Mouse (Mus musculus) liver, embryonic 14.5 days (tissue): ENCODE measurements around the gene Srsf2. TPM values are rescaled to one million over a fixed set of nuclear protein-coding genes. Genes with fewer than 3 reads are reported as not detected.

Source experiments
- ATAC-seq: fragments of 200-750 bp; cut with Nextera tagmentation; 2 replicates; pipeline ENCODE4 v1.8.0; 2017; ENCODE audit warnings: moderate number of reproducible peaks, mild to moderate bottlenecking, moderate library complexity; ENCODE audit not compliant: insufficient read depth
- DNase-seq, 3 experiments: peaks; one replicate each; pipeline ENCODE4 v3.0.0-alpha.2; 2012 to 2013; ENCODE audit warnings: low read depth in 3 of 3, low spot score in 3 of 3
- H3K27ac ChIP-seq: fragments of 300-500 bp; sonication (generic); 2 replicates; pipeline ENCODE4 v1.5.1; 2014; ENCODE audit warnings: moderate library complexity, mild to moderate bottlenecking, control low read depth, inconsistent platforms
- H3K27me3 ChIP-seq: fragments of 300-500 bp; sonication (generic); 2 replicates; pipeline ENCODE4 v1.6.1; 2014; ENCODE audit warnings: mild to moderate bottlenecking, low read length, moderate library complexity; ENCODE audit not compliant: control insufficient read depth, insufficient read depth
- H3K36me3 ChIP-seq: fragments of 300-500 bp; sonication (generic); replicated peaks from 2 replicates; pipeline ENCODE4 v1.6.1; 2014; ENCODE audit warnings: low read depth; ENCODE audit not compliant: control insufficient read depth, insufficient read depth
- H3K4me1 ChIP-seq, 2 experiments: fragments of 200-500 bp in 1 of 2; fragments of 300-500 bp in 1 of 2; sonication (generic) in 1 of 2; replicated peaks; 2 replicates each; pipeline ENCODE4 v1.6.1; 2012 to 2014; ENCODE audit warnings: antibody characterized with exemption in 1 of 2, inconsistent platforms in 1 of 2, low read length in 1 of 2; ENCODE audit not compliant: control insufficient read depth in 2 of 2, insufficient read depth in 2 of 2
- H3K4me2 ChIP-seq: fragments of 300-500 bp; sonication (generic); 2 replicates; pipeline ENCODE4 v1.6.1; 2014; ENCODE audit warnings: low read depth, mild to moderate bottlenecking, control low read depth, moderate library complexity
- H3K4me3 ChIP-seq, 2 experiments: fragments of 200-500 bp in 1 of 2; fragments of 300-500 bp in 1 of 2; sonication (generic) in 1 of 2; 2 replicates each; pipeline ENCODE4 v1.5.1; 2012 to 2014; ENCODE audit warnings: low read depth in 2 of 2, low read length in 2 of 2, mild to moderate bottlenecking in 2 of 2, control low read depth in 1 of 2, inconsistent platforms in 1 of 2, moderate library complexity in 1 of 2; ENCODE audit not compliant: insufficient read depth in 1 of 2
- H3K9ac ChIP-seq: fragments of 300-500 bp; sonication (generic); replicated peaks from 2 replicates; pipeline ENCODE4 v1.6.1; 2014; ENCODE audit warnings: mild to moderate bottlenecking, control low read depth, moderate library complexity
- H3K9me3 ChIP-seq: fragments of 300-500 bp; sonication (generic); 2 replicates; pipeline ENCODE4 v1.6.1; 2016; ENCODE audit warnings: low read length, mixed read lengths; ENCODE audit not compliant: control insufficient read depth
- CTCF ChIP-seq: IDR thresholded peaks from 2 replicates; pipeline ENCODE4 v1.5.1; 2016; ENCODE audit warnings: antibody characterized with exemption, low read depth, control low read depth
- EP300 ChIP-seq: IDR thresholded peaks from 2 replicates; pipeline ENCODE4 v1.6.1; 2016; ENCODE audit warnings: antibody characterized with exemption, low read depth
- WGBS: fragments of 180-500 bp; shearing (Covaris S2); extraction: QIAGEN DNeasy Blood & Tissue Kit; methylation state at CpG from one replicate; pipeline ENCODE4 v1.1.7; 2014; ENCODE audit not compliant: insufficient replicate concordance; 5-methylcytosine and 5-hydroxymethylcytosine counted together
- polyA plus RNA-seq, 2 experiments: library from polyadenylated mRNA; depleted of rRNA in 1 of 2; stranded (reverse) in 1 of 2; unstranded in 1 of 2; fragments of >200 nt; fragmentation: Nextera tagmentation in 1 of 2; extraction: Ambion mirVana in 1 of 2; gene quantifications; 2 replicates each; pipeline versions ENCODE4 v1.2.1 to v1.2.3; 2012 to 2014

Srsf2 gene
- polyA plus RNA-seq, 2 experiments = 334 to 426 TPM

DNA sequence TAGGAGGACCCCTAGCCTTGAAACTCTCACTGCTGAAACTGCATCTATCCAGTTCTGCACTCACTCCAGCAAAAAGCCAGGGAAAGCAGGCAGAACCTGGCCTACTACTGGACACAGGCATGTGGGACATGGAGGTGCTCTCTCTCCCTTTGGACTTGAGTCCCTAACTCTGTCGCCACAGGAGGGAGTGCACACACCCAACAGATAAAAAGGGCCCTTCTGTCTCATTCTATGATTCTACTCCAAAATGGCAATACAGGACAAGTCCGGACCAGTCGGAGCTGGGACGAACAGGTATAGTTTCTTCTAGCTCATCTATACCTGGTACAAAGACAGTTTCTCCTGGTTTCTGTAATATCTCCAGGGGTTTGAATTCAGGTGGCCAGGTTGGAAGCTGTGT is 12.1 kb downstream of the Srsf2 start:
- Histone ChIP-seq H3K36me3 (peaks cover 53% of the 10 kb centered on the region), H3K27ac (no peak overlapping the region)

DNA sequence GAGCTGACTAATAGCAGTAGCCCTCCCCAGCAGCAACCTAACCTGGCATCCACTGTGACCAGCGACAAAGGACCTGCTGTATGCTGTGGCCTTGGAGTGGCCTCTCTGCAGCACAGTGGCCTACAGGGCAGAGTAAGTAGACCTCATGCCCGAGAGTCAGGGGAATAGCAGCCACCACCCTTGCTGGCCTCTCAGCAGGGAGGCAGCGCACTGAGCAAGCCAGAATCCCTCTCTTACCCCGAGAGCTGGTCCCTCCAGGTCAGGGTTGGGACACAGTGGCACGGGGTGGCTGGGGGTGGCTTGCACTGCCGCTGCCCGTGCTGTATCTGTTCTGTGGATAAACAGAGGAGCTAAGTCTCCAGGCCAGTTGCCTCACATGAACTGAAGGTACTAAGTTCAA is 13.3 kb downstream of the Srsf2 start:
- H3K9ac ChIP-seq = no peak overlapping the region
- TF ChIP-seq CTCF (no peak), EP300 (no peak)
- H3K27me3 ChIP-seq = no peaks in the 10 kb centered on the region
- DNase-seq (no peak), ATAC-seq (no peak)
- no peak overlapping the region for H3K27ac ChIP-seq
- no peaks in the 10 kb centered on the region for H3K9me3 ChIP-seq
- 72% methylated on average over 7 of the region's 7 CpGs for WGBS
- H3K4me1 ChIP-seq = peaks cover 7 to 15% of the 10 kb centered on the region in 2 experiments
- H3K4me3 ChIP-seq = no peak overlapping the region
- H3K36me3 ChIP-seq = peaks cover 56% of the 10 kb centered on the region
- no peak overlapping the region for H3K4me2 ChIP-seq

More for the DNA sequence above, 12.1 kb downstream of the Srsf2 start:
- ATAC-seq (no peak), DNase-seq (no peak)
- Histone ChIP-seq H3K4me1 (peaks cover 7 to 15% of the 10 kb centered on the region in 2 experiments), H3K27me3 (no peaks in the 10 kb centered on the region), H3K9ac (no peak overlapping the region), H3K4me2 (peak overlapping the region; percentile 99), H3K4me3 (peak overlapping the region; percentile 41 to 93; a peak in 3 of 4 replicates), H3K9me3 (no peaks in the 10 kb centered on the region)
- TF ChIP-seq CTCF = 0 out of 2 replicates have a peak, but pooled peaks have one; percentile 17
- no peak for TF ChIP-seq EP300
- 71% methylated on average over 4 of the region's 4 CpGs for WGBS

DNA sequence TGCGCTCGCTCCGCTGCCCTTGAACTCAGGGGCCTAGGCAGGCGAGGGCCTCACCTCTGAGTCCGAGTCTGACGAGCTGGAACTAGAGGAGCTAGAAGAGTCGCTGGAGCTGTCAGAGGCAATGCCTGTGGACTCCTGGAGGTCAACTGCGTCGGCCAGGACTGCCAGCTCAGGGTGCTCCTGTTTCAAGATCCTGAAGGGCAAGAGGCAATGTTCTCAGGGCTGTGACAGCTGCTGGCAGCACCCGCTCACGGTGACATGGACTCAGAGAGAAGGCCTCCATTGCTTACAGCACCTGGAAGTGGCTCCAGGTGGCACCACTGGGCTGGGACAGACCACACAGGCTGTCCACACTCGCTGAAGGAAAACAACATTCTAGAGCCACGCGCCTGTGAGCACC is 14.0 kb downstream of the Srsf2 start:
- H3K27me3 ChIP-seq = no peaks in the 10 kb centered on the region
- peaks cover 7 to 12% of the 10 kb centered on the region in 2 experiments for H3K4me1 ChIP-seq
- no peak overlapping the region for H3K9ac ChIP-seq
- ATAC-seq = no peak
- H3K4me3 ChIP-seq = no peak overlapping the region
- H3K9me3 ChIP-seq = no peaks in the 10 kb centered on the region
- TF ChIP-seq CTCF = no peak
- no peak for TF ChIP-seq EP300
- 86% methylated on average over 14 of the region's 14 CpGs for WGBS
- peaks cover 61% of the 10 kb centered on the region for H3K36me3 ChIP-seq
- H3K4me2 ChIP-seq = no peak overlapping the region
- DNase-seq = no peak
- H3K27ac ChIP-seq = no peak overlapping the region

DNA sequence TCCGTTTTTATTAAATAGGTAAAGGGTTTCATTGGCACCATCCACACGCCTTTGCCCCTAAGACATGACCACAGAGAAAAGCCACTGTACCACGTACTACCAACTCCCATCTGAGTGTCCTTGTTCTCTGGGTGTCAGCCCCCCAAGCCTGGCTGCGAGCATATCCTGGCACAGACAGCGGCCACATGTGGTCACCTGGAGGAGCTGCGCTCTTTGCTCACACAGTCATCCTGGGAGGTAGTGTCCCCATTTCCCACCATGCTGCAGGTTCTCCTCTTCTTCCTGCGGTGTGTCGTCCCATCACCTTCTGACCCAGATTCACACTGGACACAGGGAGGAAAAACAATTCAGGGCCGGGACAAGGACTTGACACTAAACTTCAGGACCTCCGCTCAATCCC is 15.5 kb downstream of the Srsf2 start:
- H3K4me3 ChIP-seq = no peak overlapping the region
- no peaks in the 10 kb centered on the region for H3K9me3 ChIP-seq
- DNase-seq (no peak), ATAC-seq (no peak)
- peak; percentile 23; the same call in 1 of the 2 replicates for TF ChIP-seq CTCF
- no peak for TF ChIP-seq EP300
- peaks cover 7 to 12% of the 10 kb centered on the region in 2 experiments for H3K4me1 ChIP-seq
- no peak overlapping the region for H3K27ac ChIP-seq
- 86% methylated on average over 10 of the region's 10 CpGs for WGBS
- peaks cover 64% of the 10 kb centered on the region for H3K36me3 ChIP-seq
- no peak overlapping the region for H3K4me2 ChIP-seq
- no peak overlapping the region for H3K9ac ChIP-seq
- no peaks in the 10 kb centered on the region for H3K27me3 ChIP-seq

DNA sequence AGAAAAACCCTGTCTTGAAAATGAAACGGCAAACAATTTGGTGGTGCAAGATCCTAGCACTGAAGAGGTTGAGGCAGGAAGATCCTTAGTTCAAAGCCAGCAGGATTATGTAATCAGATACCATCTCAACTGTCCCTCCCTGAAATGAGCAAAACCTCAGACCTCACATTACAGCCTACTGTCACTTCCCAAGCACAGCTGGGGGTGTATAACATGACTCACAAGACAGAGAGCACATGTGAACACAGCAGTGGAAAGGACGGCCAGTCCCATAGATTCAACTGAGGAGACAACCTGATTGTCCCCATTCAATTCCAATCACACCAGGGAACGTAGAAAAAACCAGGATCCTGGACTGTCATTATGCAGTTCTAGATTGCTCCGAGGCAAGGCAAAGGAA is 16.6 kb downstream of the Srsf2 start:
- Histone ChIP-seq H3K36me3 (peaks cover 62% of the 10 kb centered on the region), H3K9me3 (no peaks in the 10 kb centered on the region), H3K27ac (no peak overlapping the region), H3K9ac (no peak overlapping the region), H3K4me3 (no peak overlapping the region), H3K4me1 (peaks cover 5 to 10% of the 10 kb centered on the region in 2 experiments), H3K27me3 (no peaks in the 10 kb centered on the region), H3K4me2 (no peak overlapping the region)
- ATAC-seq (no peak), DNase-seq (no peak)
- TF ChIP-seq CTCF = no peak
- no peak for TF ChIP-seq EP300
- 82% methylated on average over 4 of the region's 4 CpGs for WGBS
